Mouse (Mus musculus): ENCODE results near the gene Slc8a2.

Slc8a2 gene

DNA sequence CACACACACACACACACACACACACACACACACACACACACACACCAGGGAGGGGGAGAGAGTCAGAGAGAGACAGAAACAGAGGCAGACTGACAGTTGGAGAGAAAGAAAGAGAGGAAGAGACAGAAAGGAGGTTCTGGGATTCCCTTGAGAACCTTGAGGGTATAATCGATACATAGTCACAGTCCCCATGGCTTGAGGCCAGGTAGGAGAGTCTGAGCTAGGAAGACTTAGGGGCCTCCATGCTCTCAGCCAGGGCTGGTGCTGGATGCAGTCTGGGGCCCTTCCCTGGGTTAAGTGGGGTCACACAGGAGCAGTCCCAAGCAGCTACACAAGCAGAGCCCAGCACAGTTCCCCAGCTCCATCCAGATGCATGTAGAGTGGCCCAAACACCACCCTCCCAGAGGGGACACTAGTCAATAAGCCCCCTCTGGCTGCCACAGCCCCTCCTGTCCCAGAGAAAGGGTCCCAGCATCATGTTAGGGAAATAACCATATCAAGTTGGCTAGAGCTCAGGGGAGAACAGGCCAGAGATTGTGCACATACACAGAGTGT lies 43.0 kb downstream of the Slc8a2 start:
- H3K27me3 ChIP-seq (ENCODE audit: control insufficient read depth, insufficient read depth, low read length, poor library complexity, severe bottlenecking): no peaks in the 10 kb centered on the region
- no peak for DNase-seq (ENCODE audit: low read depth, low spot score)
- H3K36me3 ChIP-seq (ENCODE audit: control insufficient read depth, insufficient read depth, low read length, poor library complexity, severe bottlenecking): no peaks in the 10 kb centered on the region

GRCm38 (mm10) chr7:16173146-16173545 lies 43.5 kb downstream of the Slc8a2 start:
- Histone ChIP-seq H3K36me3 (ENCODE audit: control insufficient read depth, insufficient read depth, low read length, poor library complexity, severe bottlenecking) (no peaks in the 10 kb centered on the region), H3K27me3 (ENCODE audit: control insufficient read depth, insufficient read depth, low read length, poor library complexity, severe bottlenecking) (no peaks in the 10 kb centered on the region)
- no peak for DNase-seq (ENCODE audit: low read depth, low spot score)

DNA sequence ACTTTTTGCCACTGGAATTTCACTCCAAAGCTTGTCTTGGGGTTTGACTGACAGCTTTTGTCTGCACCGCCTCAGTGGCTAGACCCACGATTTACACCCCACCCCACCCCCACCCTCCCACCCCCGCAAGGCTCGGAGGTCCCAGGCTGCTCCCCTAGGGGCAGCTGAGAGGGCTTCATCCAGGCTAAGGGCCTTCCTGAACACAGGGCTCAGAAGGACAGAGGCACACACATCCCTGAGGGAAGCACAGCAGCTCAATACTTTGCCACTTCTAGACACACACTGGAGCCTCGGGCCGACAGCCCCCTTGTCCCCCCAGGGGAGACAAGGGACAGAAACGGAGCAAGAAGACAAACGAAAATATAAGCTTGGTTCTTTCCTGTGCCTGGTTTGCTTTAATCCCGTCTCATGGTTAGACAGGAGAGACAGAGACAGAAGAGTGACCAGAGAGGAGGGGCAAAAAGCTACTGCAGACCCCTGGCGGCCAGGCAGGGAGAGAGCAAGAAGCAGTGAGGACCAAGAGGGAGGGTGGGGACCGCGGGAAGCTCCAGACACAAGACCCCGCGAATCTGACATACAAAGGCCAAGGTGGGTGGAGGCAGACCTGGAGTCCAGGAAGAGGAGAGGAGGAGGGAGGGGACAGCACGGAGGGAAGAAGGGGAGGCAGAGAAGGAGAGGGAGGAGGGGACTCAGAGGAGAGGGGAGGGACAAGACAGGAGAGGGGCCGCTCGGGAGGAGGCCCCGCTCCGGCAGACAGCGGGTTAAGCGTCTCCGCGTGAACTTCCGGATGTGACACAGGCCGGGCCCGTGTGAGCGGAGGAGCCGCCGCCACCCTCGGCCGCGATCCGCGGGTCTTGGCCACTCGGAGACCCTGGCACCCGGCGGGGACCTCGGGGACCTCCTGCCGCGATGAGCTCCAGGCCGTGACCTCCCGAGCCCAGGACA lies 45.2 kb downstream of the Slc8a2 start, which contains the start of gene Meis3:
Gene Meis3, plus strand, starts transcription at position 494 of the 945 bp plus-strand sequence.
- Histone ChIP-seq H3K27me3 (ENCODE audit: control insufficient read depth, insufficient read depth, low read length, poor library complexity, severe bottlenecking) (no peaks in the 10 kb centered on the region), H3K36me3 (ENCODE audit: control insufficient read depth, insufficient read depth, low read length, poor library complexity, severe bottlenecking) (no peaks in the 10 kb centered on the region)
- peak; percentile 50 for DNase-seq (ENCODE audit: low read depth, low spot score)

GRCm38 (mm10) chr7:16175542-16175931 lies 45.9 kb downstream of the Slc8a2 start:
- Histone ChIP-seq H3K36me3 (ENCODE audit: control insufficient read depth, insufficient read depth, low read length, poor library complexity, severe bottlenecking) (no peaks in the 10 kb centered on the region), H3K27me3 (ENCODE audit: control insufficient read depth, insufficient read depth, low read length, poor library complexity, severe bottlenecking) (no peaks in the 10 kb centered on the region)
- DNase-seq (ENCODE audit: low read depth, low spot score): no peak

DNA sequence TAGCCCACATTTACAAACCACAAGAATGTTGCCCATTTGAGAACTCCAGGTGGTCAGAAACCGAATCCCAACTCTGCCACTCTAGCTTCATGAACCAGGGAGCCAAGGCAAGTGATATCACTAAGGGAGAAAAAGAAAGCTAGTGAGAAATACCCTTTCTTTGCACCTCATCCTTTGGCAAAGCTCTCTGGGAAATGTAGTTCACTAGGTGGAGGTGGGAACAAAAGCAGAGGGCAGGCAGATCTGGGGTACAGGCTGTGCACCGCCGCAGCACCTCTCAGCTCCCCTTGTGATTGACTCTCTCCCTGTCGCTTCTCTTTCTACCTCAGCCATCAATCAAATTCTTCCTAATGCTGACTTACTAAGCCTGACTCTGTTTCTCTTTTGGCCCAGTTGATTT lies 48.5 kb downstream of the Slc8a2 start:
- H3K27me3 ChIP-seq (ENCODE audit: control insufficient read depth, insufficient read depth, low read length, poor library complexity, severe bottlenecking): no peaks in the 10 kb centered on the region
- no peak for DNase-seq (ENCODE audit: low read depth, low spot score)
- no peaks in the 10 kb centered on the region for H3K36me3 ChIP-seq (ENCODE audit: control insufficient read depth, insufficient read depth, low read length, poor library complexity, severe bottlenecking)

DNA sequence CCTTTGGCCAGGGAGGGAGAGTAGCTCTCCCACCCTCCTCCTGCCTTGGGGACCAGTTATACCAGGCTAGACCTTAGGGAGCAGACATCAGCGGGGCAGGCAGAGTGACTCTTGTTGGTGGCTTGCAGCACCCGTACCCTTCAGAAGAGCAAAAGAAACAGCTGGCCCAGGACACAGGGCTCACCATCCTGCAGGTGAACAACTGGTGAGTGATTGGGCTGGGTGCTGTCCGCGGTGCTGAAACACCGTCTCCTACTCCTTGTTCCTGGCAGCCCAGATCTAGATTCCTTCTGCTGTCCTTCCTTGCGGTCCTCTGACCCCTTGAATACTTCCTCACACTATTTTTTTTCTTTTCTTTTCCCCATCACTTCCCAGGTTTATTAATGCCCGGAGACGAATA lies 54.0 kb downstream of the Slc8a2 start:
- Histone ChIP-seq H3K36me3 (ENCODE audit: control insufficient read depth, insufficient read depth, low read length, poor library complexity, severe bottlenecking) (no peaks in the 10 kb centered on the region), H3K27me3 (ENCODE audit: control insufficient read depth, insufficient read depth, low read length, poor library complexity, severe bottlenecking) (no peaks in the 10 kb centered on the region)
- DNase-seq (ENCODE audit: low read depth, low spot score): peak; percentile 70

DNA sequence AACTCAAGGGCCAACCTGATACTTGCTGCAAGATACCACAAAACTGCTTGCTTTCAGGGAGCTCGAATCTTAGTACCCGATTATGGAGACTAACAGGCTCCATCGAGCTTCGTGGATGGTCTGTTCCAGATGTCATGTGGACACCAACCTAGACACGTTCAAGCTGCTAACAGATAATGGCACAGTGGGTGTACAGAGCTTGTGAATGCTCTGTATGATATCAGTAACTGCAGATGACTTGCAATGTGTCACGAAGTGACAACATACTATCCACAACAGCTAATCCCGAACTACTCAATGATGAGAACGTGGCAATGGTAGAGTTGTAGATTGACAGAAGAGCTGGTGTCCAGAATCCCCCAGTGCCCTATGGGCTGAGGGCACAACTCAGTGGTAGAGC lies 57.9 kb downstream of the Slc8a2 start:
- no peaks in the 10 kb centered on the region for H3K36me3 ChIP-seq (ENCODE audit: control insufficient read depth, insufficient read depth, low read length, poor library complexity, severe bottlenecking)
- no peak for DNase-seq (ENCODE audit: low read depth, low spot score)
- H3K27me3 ChIP-seq (ENCODE audit: control insufficient read depth, insufficient read depth, low read length, poor library complexity, severe bottlenecking): no peaks in the 10 kb centered on the region

DNA sequence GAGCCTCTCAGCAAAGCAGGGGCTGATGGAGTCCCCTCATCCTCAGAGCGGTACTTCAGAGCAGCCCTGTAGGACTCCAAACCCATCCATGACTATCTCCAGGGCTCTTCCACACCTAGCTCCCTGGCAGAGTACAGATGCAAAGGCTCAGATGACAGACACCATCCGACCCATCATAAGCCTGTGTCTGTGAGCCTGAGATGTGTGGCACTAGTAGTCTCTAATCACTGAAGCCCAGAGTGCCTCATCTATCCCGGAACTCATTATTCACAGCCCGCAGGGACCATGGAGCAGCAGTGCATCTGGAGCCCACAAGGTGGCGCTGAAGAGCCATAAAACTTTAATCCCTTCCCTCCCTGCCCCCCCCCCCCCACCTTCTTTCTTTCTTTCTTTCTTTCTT lies 62.7 kb downstream of the Slc8a2 start:
- DNase-seq (ENCODE audit: low read depth, low spot score): peak; percentile 87

GRCm38 (mm10) chr7:16193702-16194101 lies 64.1 kb downstream of the Slc8a2 start:
- Histone ChIP-seq H3K36me3 (ENCODE audit: control insufficient read depth, insufficient read depth, low read length, poor library complexity, severe bottlenecking) (no peaks in the 10 kb centered on the region; the same call in 1 of the 2 replicates), H3K27me3 (ENCODE audit: control insufficient read depth, insufficient read depth, low read length, poor library complexity, severe bottlenecking) (no peaks in the 10 kb centered on the region)
- DNase-seq (ENCODE audit: low read depth, low spot score): peak; percentile 71

More for the DNA sequence above, 62.7 kb downstream of the Slc8a2 start:
- Histone ChIP-seq H3K36me3 (ENCODE audit: control insufficient read depth, insufficient read depth, low read length, poor library complexity, severe bottlenecking) (no peaks in the 10 kb centered on the region; the same call in 1 of the 2 replicates), H3K27me3 (ENCODE audit: control insufficient read depth, insufficient read depth, low read length, poor library complexity, severe bottlenecking) (no peaks in the 10 kb centered on the region)

DNA sequence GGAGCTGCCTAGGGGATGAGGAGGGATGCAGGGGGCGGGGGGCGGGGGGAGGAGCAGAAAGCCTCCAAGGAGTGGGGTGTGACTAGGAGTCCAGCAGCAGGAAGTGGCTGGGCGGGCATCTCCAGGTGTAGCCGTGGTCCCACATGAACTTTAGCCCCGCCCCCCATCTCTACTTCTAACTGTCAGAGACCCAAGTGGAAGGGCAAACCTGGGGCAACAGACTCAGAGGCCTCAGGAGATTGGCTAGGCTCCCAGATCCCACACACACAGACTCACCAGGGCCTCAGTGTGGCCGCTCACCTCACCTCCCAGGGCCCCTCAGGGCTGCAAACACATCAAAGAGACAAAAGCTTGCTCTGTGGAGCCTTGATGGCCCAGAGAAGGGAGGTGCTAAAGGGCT lies 67.0 kb downstream of the Slc8a2 start:
- DNase-seq (ENCODE audit: low read depth, low spot score): no peak
- Histone ChIP-seq H3K27me3 (ENCODE audit: control insufficient read depth, insufficient read depth, low read length, poor library complexity, severe bottlenecking) (no peaks in the 10 kb centered on the region), H3K36me3 (ENCODE audit: control insufficient read depth, insufficient read depth, low read length, poor library complexity, severe bottlenecking) (no peaks in the 10 kb centered on the region; the same call in none of the 2 replicates)

DNA sequence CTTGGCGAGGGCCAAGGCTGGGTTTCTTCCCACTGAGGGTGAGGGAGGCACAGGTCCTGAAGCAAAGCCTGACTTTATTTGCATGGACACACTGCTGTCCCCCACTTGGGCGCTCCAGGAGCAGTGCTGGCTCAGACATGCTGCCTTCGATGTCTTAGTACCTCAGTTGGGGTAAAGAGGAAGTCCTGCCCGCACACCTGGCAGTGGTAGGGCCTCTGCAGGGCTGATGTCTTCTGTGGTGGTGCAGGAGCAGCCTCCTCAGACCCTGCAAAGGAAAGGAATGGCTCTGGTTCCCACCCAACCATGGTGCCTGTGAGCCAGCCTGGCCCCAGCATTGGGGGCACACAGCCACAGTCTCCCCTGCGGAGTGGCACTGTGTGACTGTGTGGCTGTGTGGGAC lies 67.5 kb downstream of the Slc8a2 start:
- DNase-seq (ENCODE audit: low read depth, low spot score): peak; percentile 41
- no peaks in the 10 kb centered on the region for H3K27me3 ChIP-seq (ENCODE audit: control insufficient read depth, insufficient read depth, low read length, poor library complexity, severe bottlenecking)

GRCm38 (mm10) chr7:16198540-16198939 lies 68.9 kb downstream of the Slc8a2 start:
- Histone ChIP-seq H3K36me3 (ENCODE audit: control insufficient read depth, insufficient read depth, low read length, poor library complexity, severe bottlenecking) (no peaks in the 10 kb centered on the region; the same call in none of the 2 replicates), H3K27me3 (ENCODE audit: control insufficient read depth, insufficient read depth, low read length, poor library complexity, severe bottlenecking) (no peaks in the 10 kb centered on the region)
- DNase-seq (ENCODE audit: low read depth, low spot score): no peak

More for the DNA sequence above, 67.5 kb downstream of the Slc8a2 start:
- H3K36me3 ChIP-seq (ENCODE audit: control insufficient read depth, insufficient read depth, low read length, poor library complexity, severe bottlenecking): no peaks in the 10 kb centered on the region; the same call in none of the 2 replicates

- no peaks in the 10 kb centered on the region for H3K27me3 ChIP-seq (ENCODE audit: control insufficient read depth, insufficient read depth, low read length, poor library complexity, severe bottlenecking)
- DNase-seq (ENCODE audit: low read depth, low spot score): no peak
- H3K36me3 ChIP-seq (ENCODE audit: control insufficient read depth, insufficient read depth, low read length, poor library complexity, severe bottlenecking): peaks cover 2% of the 10 kb centered on the region
Observed at GRCm38 (mm10) chr7:16201136-16201535, 71.5 kb downstream of the Slc8a2 start.

DNA sequence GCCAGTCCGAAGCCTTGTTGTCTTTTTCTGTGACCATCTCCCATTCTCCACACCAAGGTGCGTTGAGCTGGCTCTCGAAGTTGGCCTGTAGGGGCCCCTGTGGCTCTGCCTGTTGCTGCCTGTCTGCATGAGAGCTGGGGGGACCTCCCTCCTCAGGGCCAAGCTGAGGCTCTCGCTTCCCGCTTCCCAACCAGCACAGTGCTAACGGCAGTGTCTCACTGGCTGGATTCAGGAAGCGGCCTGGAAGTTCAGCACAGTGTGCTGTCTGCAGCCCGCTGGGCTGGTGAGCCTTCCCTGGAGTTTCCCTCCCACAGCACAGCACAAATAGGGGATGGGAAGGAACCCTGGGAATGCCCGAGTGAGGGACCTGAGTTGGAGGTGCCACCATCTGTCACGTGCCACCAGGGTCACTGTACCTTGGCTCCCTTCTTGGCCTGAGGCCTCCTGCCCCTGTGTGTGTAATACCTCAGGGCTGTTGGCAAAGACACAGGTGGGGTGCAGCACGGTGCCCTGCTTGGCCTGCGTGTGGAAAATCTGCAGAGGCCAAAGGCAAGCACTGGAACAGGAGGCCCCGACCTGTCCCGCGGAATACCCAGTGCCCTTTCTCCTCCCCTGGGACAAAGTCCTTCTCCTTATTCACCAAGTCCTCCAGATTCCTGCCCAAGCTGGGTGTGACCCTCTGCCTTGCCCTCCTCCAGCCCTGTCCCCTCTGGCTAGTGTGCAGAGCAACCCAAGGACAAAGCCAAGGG lies 73.3 kb downstream of the Slc8a2 start:
- DNase-seq (ENCODE audit: low read depth, low spot score): no peak
- H3K27me3 ChIP-seq (ENCODE audit: control insufficient read depth, insufficient read depth, low read length, poor library complexity, severe bottlenecking): no peaks in the 10 kb centered on the region

DNA sequence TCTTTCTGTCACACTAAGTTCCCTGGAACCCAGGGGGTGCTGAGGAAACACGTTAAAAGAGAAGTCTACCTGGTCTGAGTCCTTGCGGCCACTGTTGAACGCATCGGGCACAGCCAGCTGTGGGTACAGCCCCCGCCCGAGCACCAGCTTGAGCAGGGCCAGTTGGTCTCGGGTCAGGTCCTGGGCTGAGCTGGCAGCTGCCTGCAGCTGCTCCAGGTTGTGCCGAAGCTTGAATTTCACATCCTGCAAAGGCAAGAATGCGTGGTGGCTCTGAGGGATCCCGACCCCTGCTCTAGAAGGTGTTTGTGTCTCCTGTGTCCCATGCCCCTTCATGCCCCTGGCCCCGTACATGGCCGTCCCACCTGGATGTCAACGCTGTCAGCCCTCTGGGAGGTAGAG lies 73.9 kb downstream of the Slc8a2 start:
- peaks cover 2% of the 10 kb centered on the region for H3K36me3 ChIP-seq (ENCODE audit: control insufficient read depth, insufficient read depth, low read length, poor library complexity, severe bottlenecking)
- DNase-seq (ENCODE audit: low read depth, low spot score): no peak
- no peaks in the 10 kb centered on the region for H3K27me3 ChIP-seq (ENCODE audit: control insufficient read depth, insufficient read depth, low read length, poor library complexity, severe bottlenecking)

More for the DNA sequence above, 73.3 kb downstream of the Slc8a2 start:
- H3K36me3 ChIP-seq (ENCODE audit: control insufficient read depth, insufficient read depth, low read length, poor library complexity, severe bottlenecking): peaks cover 2% of the 10 kb centered on the region
